Mouse (Mus musculus): ENCODE measurements around the gene Tbx19. TPM values are rescaled to one million over a fixed set of nuclear protein-coding genes. Genes with fewer than 3 reads are reported as not detected.

Gene Tbx19
- total and polyA plus RNA-seq, 2 experiments: not detected

GRCm38 (mm10) chr1:165190068-165190467 is 29.5 kb upstream of the Tbx19 start:
- TF ChIP-seq CTCF (IDR thresholded peaks at IDR 0.05; ENCODE audit: low read depth, low read length) (no peak), POLR2A (IDR thresholded peaks at IDR 0.05; ENCODE audit: extremely low read depth, insufficient read depth, low read length) (no peak)
- WGBS: 84% methylated on average over 6 of the region's 6 CpGs
- Histone ChIP-seq H3K4me1 (ENCODE audit: control insufficient read depth, insufficient read depth, low read length) (0 out of 2 replicates have a peak, but pooled peaks cover 3% of the 10 kb centered on the region), H3K27ac (replicated peaks; ENCODE audit: insufficient read depth, low read depth, low read length) (no peak overlapping the region), H3K9ac (ENCODE audit: low read depth, low read length) (no peak overlapping the region), H3K27me3 (ENCODE audit: control insufficient read depth, insufficient read depth, low read length) (no peaks in the 10 kb centered on the region), H3K4me3 (ENCODE audit: insufficient read depth, low read depth, low read length) (no peak overlapping the region), H3K79me2 (ENCODE audit: control insufficient read depth, insufficient read depth, low read length) (peaks cover 21% of the 10 kb centered on the region; the same call in 1 of the 2 replicates), H3K36me3 (ENCODE audit: control insufficient read depth, insufficient read depth, low read length) (no peaks in the 10 kb centered on the region; the same call in 1 of the 2 replicates)
- no peak for DNase-seq (ENCODE audit: extremely low read depth, low read depth, low spot score)

GRCm38 (mm10) chr1:165188806-165189580 is 28.4 kb upstream of the Tbx19 start:
- TF ChIP-seq POLR2A (IDR thresholded peaks at IDR 0.05; ENCODE audit: extremely low read depth, insufficient read depth, low read length) (no peak), CTCF (IDR thresholded peaks at IDR 0.05; ENCODE audit: low read depth, low read length) (no peak)
- H3K79me2 ChIP-seq (ENCODE audit: control insufficient read depth, insufficient read depth, low read length): peaks cover 21% of the 10 kb centered on the region; the same call in 1 of the 2 replicates
- H3K9ac ChIP-seq (ENCODE audit: low read depth, low read length): no peak overlapping the region
- H3K27me3 ChIP-seq (ENCODE audit: control insufficient read depth, insufficient read depth, low read length): no peaks in the 10 kb centered on the region
- H3K27ac ChIP-seq (replicated peaks; ENCODE audit: insufficient read depth, low read depth, low read length): no peak overlapping the region
- H3K4me3 ChIP-seq (ENCODE audit: insufficient read depth, low read depth, low read length): no peak overlapping the region
- H3K4me1 ChIP-seq (ENCODE audit: control insufficient read depth, insufficient read depth, low read length): no peaks in the 10 kb centered on the region; the same call in 1 of the 2 replicates
- peaks cover 5% of the 10 kb centered on the region; the same call in 1 of the 2 replicates for H3K36me3 ChIP-seq (ENCODE audit: control insufficient read depth, insufficient read depth, low read length)
- WGBS: 86% methylated on average over 10 of the region's 10 CpGs
- DNase-seq (ENCODE audit: extremely low read depth, low read depth, low spot score): no peak

DNA sequence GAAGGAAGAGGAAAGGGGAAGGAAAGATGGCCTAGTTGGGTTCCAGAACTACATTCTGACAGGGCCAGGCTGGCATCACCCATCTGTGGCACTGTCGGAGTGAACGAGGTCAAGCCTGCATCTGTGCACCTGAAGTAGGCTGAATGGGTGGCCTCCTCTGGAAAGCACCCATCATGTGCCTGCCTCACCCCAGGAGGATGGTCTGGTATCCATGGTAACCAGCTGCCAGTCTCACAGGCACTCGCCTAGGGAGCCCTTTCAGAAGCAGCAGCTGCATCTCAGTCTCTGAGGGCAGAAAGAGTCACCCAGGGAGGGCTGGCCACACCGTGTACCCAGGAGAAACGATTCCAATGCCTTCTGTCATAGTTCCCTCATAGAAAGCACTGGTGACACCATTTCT is 26.8 kb upstream of the Tbx19 start:
- Histone ChIP-seq H3K79me2 (ENCODE audit: control insufficient read depth, insufficient read depth, low read length) (peaks cover 19% of the 10 kb centered on the region; the same call in 1 of the 2 replicates), H3K4me1 (ENCODE audit: control insufficient read depth, insufficient read depth, low read length) (no peaks in the 10 kb centered on the region; the same call in 1 of the 2 replicates), H3K4me3 (ENCODE audit: insufficient read depth, low read depth, low read length) (no peak overlapping the region), H3K27me3 (ENCODE audit: control insufficient read depth, insufficient read depth, low read length) (no peaks in the 10 kb centered on the region), H3K27ac (replicated peaks; ENCODE audit: insufficient read depth, low read depth, low read length) (no peak overlapping the region), H3K36me3 (ENCODE audit: control insufficient read depth, insufficient read depth, low read length) (peaks cover 18% of the 10 kb centered on the region), H3K9ac (ENCODE audit: low read depth, low read length) (no peak overlapping the region)
- TF ChIP-seq CTCF (IDR thresholded peaks at IDR 0.05; ENCODE audit: low read depth, low read length) (no peak), POLR2A (IDR thresholded peaks at IDR 0.05; ENCODE audit: extremely low read depth, insufficient read depth, low read length) (no peak)
- 80% methylated on average over 5 of the region's 5 CpGs for WGBS
- no peak for DNase-seq (ENCODE audit: extremely low read depth, low read depth, low spot score)

DNA sequence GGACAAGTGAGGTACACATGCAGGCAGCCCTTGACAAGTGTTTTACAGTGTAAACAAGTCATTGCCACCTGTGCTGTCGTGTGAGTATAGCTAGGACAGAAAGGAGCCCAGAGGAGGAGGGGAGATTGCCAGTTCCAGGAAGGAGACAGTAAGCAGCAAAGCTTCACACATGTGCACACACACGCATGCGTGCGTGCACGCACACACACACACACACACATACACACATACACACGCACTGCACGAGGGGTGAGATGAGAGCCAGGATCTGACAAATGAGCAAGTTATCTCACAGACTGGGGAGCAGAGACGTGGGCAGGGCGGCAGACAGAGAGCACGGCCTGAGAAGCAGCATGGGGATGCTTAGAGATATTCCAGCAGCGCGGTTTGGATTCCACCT is 25.9 kb upstream of the Tbx19 start:
- Histone ChIP-seq H3K27me3 (ENCODE audit: control insufficient read depth, insufficient read depth, low read length) (no peaks in the 10 kb centered on the region), H3K36me3 (ENCODE audit: control insufficient read depth, insufficient read depth, low read length) (peaks cover 23% of the 10 kb centered on the region), H3K27ac (replicated peaks; ENCODE audit: insufficient read depth, low read depth, low read length) (no peak overlapping the region), H3K9ac (ENCODE audit: low read depth, low read length) (no peak overlapping the region), H3K79me2 (ENCODE audit: control insufficient read depth, insufficient read depth, low read length) (peaks cover 16% of the 10 kb centered on the region; the same call in 1 of the 2 replicates), H3K4me3 (ENCODE audit: insufficient read depth, low read depth, low read length) (no peak overlapping the region), H3K4me1 (ENCODE audit: control insufficient read depth, insufficient read depth, low read length) (no peaks in the 10 kb centered on the region; the same call in 1 of the 2 replicates)
- no peak for DNase-seq (ENCODE audit: extremely low read depth, low read depth, low spot score)
- TF ChIP-seq POLR2A (IDR thresholded peaks at IDR 0.05; ENCODE audit: extremely low read depth, insufficient read depth, low read length): no peak
- TF ChIP-seq CTCF (IDR thresholded peaks at IDR 0.05; ENCODE audit: low read depth, low read length): no peak
- WGBS: 91% methylated on average over 12 of the region's 12 CpGs

- H3K27ac ChIP-seq (replicated peaks; ENCODE audit: insufficient read depth, low read depth, low read length): no peak overlapping the region
- H3K79me2 ChIP-seq (ENCODE audit: control insufficient read depth, insufficient read depth, low read length): peaks cover 7% of the 10 kb centered on the region; the same call in 1 of the 2 replicates
- H3K36me3 ChIP-seq (ENCODE audit: control insufficient read depth, insufficient read depth, low read length): peaks cover 29% of the 10 kb centered on the region
- H3K27me3 ChIP-seq (ENCODE audit: control insufficient read depth, insufficient read depth, low read length): no peaks in the 10 kb centered on the region
- H3K9ac ChIP-seq (ENCODE audit: low read depth, low read length): no peak overlapping the region
- H3K4me1 ChIP-seq (ENCODE audit: control insufficient read depth, insufficient read depth, low read length): no peaks in the 10 kb centered on the region; the same call in 1 of the 2 replicates
- WGBS: 82% methylated on average over 7 of the region's 7 CpGs
- TF ChIP-seq CTCF (IDR thresholded peaks at IDR 0.05; ENCODE audit: low read depth, low read length): no peak
- TF ChIP-seq POLR2A (IDR thresholded peaks at IDR 0.05; ENCODE audit: extremely low read depth, insufficient read depth, low read length): no peak
- DNase-seq (ENCODE audit: extremely low read depth, low read depth, low spot score): no peak
- H3K4me3 ChIP-seq (ENCODE audit: insufficient read depth, low read depth, low read length): no peak overlapping the region
Measured at GRCm38 (mm10) chr1:165185116-165185515, 24.5 kb upstream of the Tbx19 start.

DNA sequence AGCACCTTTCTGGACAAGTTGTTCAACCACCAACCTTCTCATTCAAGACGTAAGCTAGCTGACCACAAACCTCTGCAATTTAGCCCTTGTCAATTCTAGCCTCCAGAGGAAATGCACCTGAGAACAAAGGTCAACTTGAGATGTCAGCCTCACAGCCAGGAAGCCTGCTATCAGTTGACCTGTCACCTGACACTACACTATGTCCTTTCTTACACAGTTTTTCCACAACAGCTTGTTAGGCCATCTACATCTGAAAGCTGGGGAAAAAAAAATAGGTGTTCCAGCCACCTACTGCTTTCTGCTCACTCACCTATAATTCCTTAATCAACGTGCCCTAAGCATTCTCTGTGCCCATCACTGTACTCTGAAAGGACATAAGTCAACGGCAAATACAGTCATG is 23.6 kb upstream of the Tbx19 start:
- H3K36me3 ChIP-seq (ENCODE audit: control insufficient read depth, insufficient read depth, low read length): peaks cover 32% of the 10 kb centered on the region
- H3K4me1 ChIP-seq (ENCODE audit: control insufficient read depth, insufficient read depth, low read length): no peaks in the 10 kb centered on the region; the same call in 1 of the 2 replicates
- no peak for TF ChIP-seq POLR2A (IDR thresholded peaks at IDR 0.05; ENCODE audit: extremely low read depth, insufficient read depth, low read length)
- no peak for TF ChIP-seq CTCF (IDR thresholded peaks at IDR 0.05; ENCODE audit: low read depth, low read length)
- no peak overlapping the region for H3K4me3 ChIP-seq (ENCODE audit: insufficient read depth, low read depth, low read length)
- peaks cover 3% of the 10 kb centered on the region; the same call in 1 of the 2 replicates for H3K79me2 ChIP-seq (ENCODE audit: control insufficient read depth, insufficient read depth, low read length)
- WGBS: 62% methylated on average over 3 of the region's 3 CpGs
- H3K27ac ChIP-seq (replicated peaks; ENCODE audit: insufficient read depth, low read depth, low read length): no peak overlapping the region
- H3K27me3 ChIP-seq (ENCODE audit: control insufficient read depth, insufficient read depth, low read length): no peaks in the 10 kb centered on the region
- DNase-seq (ENCODE audit: extremely low read depth, low read depth, low spot score): peak; percentile 73
- no peak overlapping the region for H3K9ac ChIP-seq (ENCODE audit: low read depth, low read length)
